Mouse (Mus musculus): ENCODE measurements at regions not wholly inside any gene's neighbourhood (a gene's known extent, or its start where the extent isn't known, plus 50 kb on each side); places are given as distances from the start of the nearest gene placed in this dataset.
A peak's percentile ranks its signal among the peaks of the same experiment; 100 is the strongest.

DNA sequence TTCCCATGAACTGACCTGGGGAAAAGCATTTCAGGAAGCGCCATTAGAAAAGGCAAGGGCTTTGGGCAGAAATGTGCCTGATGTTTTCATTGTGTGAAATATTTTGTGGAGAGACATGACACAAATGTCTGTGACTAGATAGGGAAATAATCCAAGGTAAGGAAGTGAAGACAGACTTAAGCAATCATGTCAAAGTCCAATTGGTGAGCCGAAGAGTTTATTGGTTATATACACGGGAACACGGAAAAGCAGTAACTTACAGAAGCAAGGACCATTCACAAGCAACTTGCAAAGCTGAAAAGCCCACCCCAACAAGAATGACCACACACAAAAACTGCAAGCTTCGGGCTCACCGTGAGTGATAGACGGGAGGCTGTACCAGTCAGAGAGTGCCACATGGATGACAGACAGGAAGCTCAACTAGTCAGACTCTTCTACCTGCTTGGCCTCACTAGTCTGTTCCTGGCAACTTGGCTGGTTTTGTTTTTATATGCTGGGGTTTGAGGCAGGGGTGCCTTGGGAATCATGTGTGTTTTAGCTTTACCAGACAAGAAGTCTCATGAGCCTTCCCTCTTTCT, 82.2 kb upstream of the Btg1 start:
- Histone ChIP-seq H3K4me1 (replicated peaks; ENCODE audit: control insufficient read depth, insufficient read depth, low read length) (0 out of 2 replicates have a peak, but pooled peaks cover 7% of the 10 kb centered on the region), H3K27ac (ENCODE audit: low read depth) (no peak overlapping the region), H3K36me3 (ENCODE audit: control insufficient read depth, insufficient read depth, low read length) (no peaks in the 10 kb centered on the region), H3K9ac (ENCODE audit: low read length) (no peak overlapping the region), H3K9me3 (ENCODE audit: control insufficient read depth, low read length) (no peaks in the 10 kb centered on the region), H3K4me2 (ENCODE audit: low read length) (no peak overlapping the region), H3K4me3 (ENCODE audit: low read depth, low read length) (no peak overlapping the region), H3K27me3 (replicated peaks; ENCODE audit: control insufficient read depth, insufficient read depth, low read length) (no peaks in the 10 kb centered on the region)
- DNase-seq (ENCODE audit: low spot score) (no peak), ATAC-seq (replicated peaks; ENCODE audit: low FRiP score, low TSS enrichment, low read depth) (no peak)
- 89% methylated on average over 7 of the region's 7 CpGs for WGBS

DNA sequence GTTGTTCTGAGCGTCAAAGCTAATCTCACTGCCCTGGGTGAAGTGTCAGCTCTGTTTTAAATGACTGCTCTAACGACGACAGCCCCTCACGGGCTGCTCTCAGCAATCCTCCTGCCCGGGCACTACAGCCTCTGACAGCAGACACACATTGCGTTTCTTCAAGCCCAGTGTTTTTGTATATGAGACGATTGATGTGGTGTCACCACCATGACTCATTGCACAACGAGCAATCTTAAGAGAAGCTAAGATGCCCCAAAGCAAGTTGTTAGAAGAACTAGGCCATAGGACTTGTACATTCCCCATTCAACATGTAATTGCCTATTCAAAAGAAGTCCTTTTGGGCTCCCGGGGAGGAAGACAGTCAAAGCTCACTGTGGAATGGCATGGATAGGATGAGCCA, 81.3 kb upstream of the Btg1 start:
- no peak for ATAC-seq (replicated peaks; ENCODE audit: low FRiP score, low TSS enrichment, low read depth)
- Histone ChIP-seq H3K27ac (ENCODE audit: low read depth) (no peak overlapping the region), H3K36me3 (ENCODE audit: control insufficient read depth, insufficient read depth, low read length) (no peaks in the 10 kb centered on the region), H3K4me3 (ENCODE audit: low read depth, low read length) (no peak overlapping the region), H3K4me1 (replicated peaks; ENCODE audit: control insufficient read depth, insufficient read depth, low read length) (0 out of 2 replicates have a peak, but pooled peaks cover 7% of the 10 kb centered on the region), H3K9ac (ENCODE audit: low read length) (no peak overlapping the region), H3K9me3 (ENCODE audit: control insufficient read depth, low read length) (no peaks in the 10 kb centered on the region), H3K4me2 (ENCODE audit: low read length) (no peak overlapping the region), H3K27me3 (replicated peaks; ENCODE audit: control insufficient read depth, insufficient read depth, low read length) (no peaks in the 10 kb centered on the region)
- DNase-seq (ENCODE audit: low spot score): no peak
- 46% methylated on average over 9 of the region's 9 CpGs for WGBS

DNA sequence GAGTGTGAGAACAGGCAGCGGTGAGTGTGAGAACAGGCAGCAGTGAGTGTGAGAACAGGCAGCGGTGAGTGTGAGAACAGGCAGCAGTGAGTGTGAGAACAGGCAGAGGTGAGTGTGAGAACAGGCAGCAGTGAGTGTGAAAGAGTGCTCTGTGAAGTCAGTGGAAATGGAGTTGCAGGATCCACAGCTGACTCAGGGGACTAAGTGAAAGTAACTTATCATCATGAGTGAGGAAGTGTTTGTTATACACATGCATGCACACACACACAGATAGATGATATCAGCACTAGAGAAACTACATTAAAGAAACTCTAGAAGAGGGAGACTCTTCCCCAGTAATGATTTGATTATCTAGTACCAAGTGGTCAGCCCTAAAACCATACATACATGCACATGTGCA, 76.0 kb upstream of the Btg1 start:
- no peaks in the 10 kb centered on the region for H3K27me3 ChIP-seq (replicated peaks; ENCODE audit: control insufficient read depth, insufficient read depth, low read length)
- H3K9ac ChIP-seq (ENCODE audit: low read length): no peak overlapping the region
- no peaks in the 10 kb centered on the region for H3K36me3 ChIP-seq (ENCODE audit: control insufficient read depth, insufficient read depth, low read length)
- ATAC-seq (replicated peaks; ENCODE audit: low FRiP score, low TSS enrichment, low read depth) (no peak), DNase-seq (ENCODE audit: low spot score) (no peak)
- no peak overlapping the region for H3K4me2 ChIP-seq (ENCODE audit: low read length)
- H3K9me3 ChIP-seq (ENCODE audit: control insufficient read depth, low read length): no peaks in the 10 kb centered on the region
- no peaks in the 10 kb centered on the region for H3K4me1 ChIP-seq (replicated peaks; ENCODE audit: control insufficient read depth, insufficient read depth, low read length)
- no peak overlapping the region for H3K4me3 ChIP-seq (ENCODE audit: low read depth, low read length)
- no peak overlapping the region for H3K27ac ChIP-seq (ENCODE audit: low read depth)
- WGBS: 95% methylated on average over 2 of the region's 2 CpGs

DNA sequence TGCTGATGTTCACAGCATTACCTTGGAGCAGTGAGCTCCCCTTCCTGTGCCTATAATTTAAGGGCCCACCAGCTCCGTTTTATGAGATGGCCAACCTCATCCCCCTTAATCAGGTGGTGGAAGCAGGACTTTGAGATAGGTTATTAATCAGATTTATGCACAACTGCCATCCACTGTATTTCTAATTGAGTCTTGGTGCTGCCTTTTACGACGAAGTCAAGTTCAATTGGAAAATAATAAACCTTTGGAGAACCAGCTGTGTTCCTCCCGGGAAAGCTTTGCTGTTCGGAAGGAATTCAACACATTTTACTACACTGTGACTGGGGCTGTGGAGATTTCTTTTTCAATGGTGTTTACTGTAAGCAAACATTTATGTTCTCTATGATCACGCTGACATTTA, 71.5 kb upstream of the Btg1 start:
- H3K4me3 ChIP-seq (ENCODE audit: low read depth, low read length): no peak overlapping the region
- no peak overlapping the region for H3K4me2 ChIP-seq (ENCODE audit: low read length)
- no peaks in the 10 kb centered on the region for H3K4me1 ChIP-seq (replicated peaks; ENCODE audit: control insufficient read depth, insufficient read depth, low read length)
- no peaks in the 10 kb centered on the region for H3K36me3 ChIP-seq (ENCODE audit: control insufficient read depth, insufficient read depth, low read length)
- DNase-seq (ENCODE audit: low spot score) (no peak), ATAC-seq (replicated peaks; ENCODE audit: low FRiP score, low TSS enrichment, low read depth) (no peak)
- no peaks in the 10 kb centered on the region for H3K27me3 ChIP-seq (replicated peaks; ENCODE audit: control insufficient read depth, insufficient read depth, low read length)
- H3K9ac ChIP-seq (ENCODE audit: low read length): no peak overlapping the region
- no peaks in the 10 kb centered on the region for H3K9me3 ChIP-seq (ENCODE audit: control insufficient read depth, low read length)
- no peak overlapping the region for H3K27ac ChIP-seq (ENCODE audit: low read depth)
- WGBS: 53% methylated on average over 6 of the region's 6 CpGs

DNA sequence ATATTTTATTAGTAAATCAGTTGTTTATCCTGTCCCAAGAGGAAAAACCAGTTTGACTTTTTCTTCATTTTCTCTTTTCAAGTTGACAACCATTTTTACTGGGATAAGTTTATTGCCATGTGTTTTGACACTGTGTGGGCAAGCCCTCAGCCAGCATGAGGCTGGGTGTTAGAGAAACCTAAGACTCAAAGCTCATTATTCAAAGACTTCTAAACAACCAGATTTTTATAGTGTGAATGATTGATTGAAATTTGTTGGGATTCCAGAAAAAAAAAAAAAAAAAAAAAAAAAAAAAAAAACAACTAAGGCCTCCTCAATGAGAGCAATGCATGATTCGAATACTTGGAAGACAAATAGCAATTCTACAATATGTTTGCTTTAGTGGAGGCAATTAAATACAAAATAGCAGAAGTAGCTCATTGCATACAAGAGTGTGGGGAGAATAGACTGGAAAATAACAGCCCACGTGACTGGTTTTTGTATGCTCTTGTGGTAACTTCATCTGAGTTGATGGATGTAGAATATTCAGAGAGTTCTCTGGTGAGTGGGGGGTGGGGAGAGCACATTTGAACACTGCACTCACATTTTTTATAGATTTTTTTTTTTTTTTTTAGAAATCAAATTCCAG, 70.9 kb upstream of the Btg1 start:
- no peak overlapping the region for H3K4me2 ChIP-seq (ENCODE audit: low read length)
- H3K4me1 ChIP-seq (replicated peaks; ENCODE audit: control insufficient read depth, insufficient read depth, low read length): no peaks in the 10 kb centered on the region
- ATAC-seq (replicated peaks; ENCODE audit: low FRiP score, low TSS enrichment, low read depth) (no peak), DNase-seq (ENCODE audit: low spot score) (no peak)
- no peak overlapping the region for H3K27ac ChIP-seq (ENCODE audit: low read depth)
- 52% methylated on average over 2 of the region's 2 CpGs for WGBS
- H3K9ac ChIP-seq (ENCODE audit: low read length): no peak overlapping the region
- no peaks in the 10 kb centered on the region for H3K9me3 ChIP-seq (ENCODE audit: control insufficient read depth, low read length)
- no peaks in the 10 kb centered on the region for H3K36me3 ChIP-seq (ENCODE audit: control insufficient read depth, insufficient read depth, low read length)
- H3K4me3 ChIP-seq (ENCODE audit: low read depth, low read length): no peak overlapping the region
- no peaks in the 10 kb centered on the region for H3K27me3 ChIP-seq (replicated peaks; ENCODE audit: control insufficient read depth, insufficient read depth, low read length)

DNA sequence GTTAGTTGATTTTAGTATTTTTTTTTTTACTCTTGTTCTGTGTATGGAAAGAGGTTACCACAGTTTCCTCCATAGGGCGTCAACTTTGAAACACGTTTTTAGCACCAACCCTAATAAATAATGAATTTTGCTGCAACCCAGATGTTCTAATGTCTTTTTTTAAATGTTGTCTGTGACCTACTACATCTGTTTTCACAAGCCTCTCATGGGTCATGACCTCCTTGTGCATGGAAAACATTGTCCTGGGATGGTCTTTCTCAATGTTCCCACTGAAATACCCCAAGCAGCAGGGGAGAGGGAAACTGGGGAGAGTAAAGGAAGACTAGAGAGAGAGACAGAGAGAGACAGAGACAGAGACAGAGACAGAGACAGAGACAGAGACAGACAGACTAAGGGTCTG, 67.2 kb upstream of the Btg1 start:
- ATAC-seq (replicated peaks; ENCODE audit: low FRiP score, low TSS enrichment, low read depth) (no peak), DNase-seq (ENCODE audit: low spot score) (peak; percentile 29)
- Histone ChIP-seq H3K9ac (ENCODE audit: low read length) (no peak overlapping the region), H3K9me3 (ENCODE audit: control insufficient read depth, low read length) (no peaks in the 10 kb centered on the region), H3K4me3 (ENCODE audit: low read depth, low read length) (no peak overlapping the region), H3K27ac (ENCODE audit: low read depth) (no peak overlapping the region), H3K4me1 (replicated peaks; ENCODE audit: control insufficient read depth, insufficient read depth, low read length) (no peaks in the 10 kb centered on the region), H3K4me2 (ENCODE audit: low read length) (no peak overlapping the region), H3K27me3 (replicated peaks; ENCODE audit: control insufficient read depth, insufficient read depth, low read length) (no peaks in the 10 kb centered on the region), H3K36me3 (ENCODE audit: control insufficient read depth, insufficient read depth, low read length) (no peaks in the 10 kb centered on the region)
- WGBS: 47% methylated on average over 2 of the region's 2 CpGs

DNA sequence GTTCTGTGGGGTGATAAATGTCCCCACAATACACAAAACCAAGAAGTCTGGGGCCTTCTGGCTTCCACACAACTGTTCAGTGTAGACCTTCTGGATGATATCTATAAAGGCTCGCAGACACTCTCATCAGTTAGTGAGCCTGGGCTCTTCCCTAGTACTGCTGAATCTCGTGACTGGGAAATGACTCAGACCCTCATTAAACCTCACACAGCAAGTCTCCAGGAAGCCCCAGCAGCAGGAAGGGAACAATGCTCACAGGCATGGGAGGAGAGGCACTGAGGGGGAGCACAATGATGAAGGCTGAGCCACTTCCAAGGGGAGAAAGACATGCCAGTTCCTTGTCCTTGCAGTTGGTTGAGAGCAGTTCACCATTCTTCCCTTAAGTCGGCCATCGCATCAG, 66.5 kb upstream of the Btg1 start:
- Histone ChIP-seq H3K4me3 (ENCODE audit: low read depth, low read length) (no peak overlapping the region), H3K36me3 (ENCODE audit: control insufficient read depth, insufficient read depth, low read length) (no peaks in the 10 kb centered on the region), H3K27me3 (replicated peaks; ENCODE audit: control insufficient read depth, insufficient read depth, low read length) (no peaks in the 10 kb centered on the region), H3K9me3 (ENCODE audit: control insufficient read depth, low read length) (no peaks in the 10 kb centered on the region), H3K4me1 (replicated peaks; ENCODE audit: control insufficient read depth, insufficient read depth, low read length) (no peaks in the 10 kb centered on the region), H3K9ac (ENCODE audit: low read length) (no peak overlapping the region), H3K4me2 (ENCODE audit: low read length) (no peak overlapping the region), H3K27ac (ENCODE audit: low read depth) (no peak overlapping the region)
- WGBS: 68% methylated on average over 4 of the region's 4 CpGs
- DNase-seq (ENCODE audit: low spot score): no peak
- no peak for ATAC-seq (replicated peaks; ENCODE audit: low FRiP score, low TSS enrichment, low read depth)

DNA sequence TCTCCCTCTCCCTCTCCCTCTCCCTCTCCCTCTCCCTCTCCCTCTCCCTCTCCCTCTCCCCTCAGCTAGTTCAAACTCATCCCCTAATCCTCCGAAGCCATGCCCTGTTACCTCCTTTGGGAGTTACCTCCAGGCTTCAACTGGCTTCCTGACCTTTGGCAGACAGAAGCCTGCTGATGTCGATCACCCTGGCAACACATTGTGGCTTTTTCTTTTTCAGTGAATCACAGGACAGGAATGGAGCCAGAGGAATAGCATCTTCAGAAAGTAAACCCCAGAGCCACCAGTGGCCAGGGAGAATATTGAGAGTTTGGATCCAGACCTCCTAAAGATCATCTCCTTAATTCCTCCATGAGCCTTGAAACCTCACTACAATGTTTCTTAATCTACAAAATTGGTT, 59.5 kb upstream of the Btg1 start:
- DNase-seq (ENCODE audit: low spot score) (no peak), ATAC-seq (replicated peaks; ENCODE audit: low FRiP score, low TSS enrichment, low read depth) (no peak)
- H3K36me3 ChIP-seq (ENCODE audit: control insufficient read depth, insufficient read depth, low read length): no peaks in the 10 kb centered on the region
- no peak overlapping the region for H3K27ac ChIP-seq (ENCODE audit: low read depth)
- H3K4me2 ChIP-seq (ENCODE audit: low read length): no peak overlapping the region
- H3K9me3 ChIP-seq (ENCODE audit: control insufficient read depth, low read length): no peaks in the 10 kb centered on the region
- H3K4me1 ChIP-seq (replicated peaks; ENCODE audit: control insufficient read depth, insufficient read depth, low read length): no peaks in the 10 kb centered on the region
- no peaks in the 10 kb centered on the region for H3K27me3 ChIP-seq (replicated peaks; ENCODE audit: control insufficient read depth, insufficient read depth, low read length)
- H3K4me3 ChIP-seq (ENCODE audit: low read depth, low read length): no peak overlapping the region
- no peak overlapping the region for H3K9ac ChIP-seq (ENCODE audit: low read length)
- 43% methylated on average over 2 of the region's 2 CpGs for WGBS

DNA sequence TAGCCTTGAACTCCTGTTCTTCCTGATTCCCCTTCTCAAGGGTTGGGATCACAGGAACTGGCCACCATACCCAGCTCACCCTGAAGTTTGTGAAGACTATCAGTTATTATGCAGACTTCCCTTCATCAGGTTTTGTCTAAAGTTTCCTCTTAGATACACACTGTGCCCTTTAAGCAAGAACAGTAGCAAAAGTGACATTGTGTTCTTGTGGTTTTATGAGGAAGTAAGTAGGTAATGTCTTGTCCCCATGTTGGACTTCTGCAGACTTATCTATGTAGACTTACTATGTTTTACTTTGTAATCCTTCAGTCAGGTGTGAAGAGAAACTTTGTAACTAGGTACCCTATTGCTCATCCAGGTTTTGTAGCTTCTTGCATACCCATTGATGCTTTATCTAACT, 51.5 kb upstream of the Btg1 start:
- Histone ChIP-seq H3K27ac (ENCODE audit: low read depth) (no peak overlapping the region), H3K9me3 (ENCODE audit: control insufficient read depth, low read length) (peaks cover 6% of the 10 kb centered on the region; the same call in 1 of the 2 replicates), H3K4me3 (ENCODE audit: low read depth, low read length) (no peak overlapping the region), H3K9ac (ENCODE audit: low read length) (no peak overlapping the region), H3K27me3 (replicated peaks; ENCODE audit: control insufficient read depth, insufficient read depth, low read length) (no peaks in the 10 kb centered on the region), H3K36me3 (ENCODE audit: control insufficient read depth, insufficient read depth, low read length) (no peaks in the 10 kb centered on the region), H3K4me2 (ENCODE audit: low read length) (no peak overlapping the region), H3K4me1 (replicated peaks; ENCODE audit: control insufficient read depth, insufficient read depth, low read length) (no peaks in the 10 kb centered on the region)
- DNase-seq (ENCODE audit: low spot score) (no peak), ATAC-seq (replicated peaks; ENCODE audit: low FRiP score, low TSS enrichment, low read depth) (no peak)
